Mouse (Mus musculus): Measurements from ENCODE around the gene Smim1. TPM values are rescaled to one million over a fixed set of nuclear protein-coding genes. Genes with fewer than 3 reads are reported as not detected.

The Smim1 gene
- polyA plus RNA-seq (2014; fragmentation: Nextera tagmentation; extraction: Ambion mirVana): 36.0 and 40.2 TPM in 2 replicates

- peaks cover 7% of the 10 kb centered on the region for H3K36me3 ChIP-seq (ENCODE audit: control insufficient read depth, insufficient read depth, low read length)
- H3K27me3 ChIP-seq (ENCODE audit: control insufficient read depth, insufficient read depth, low read length): no peaks in the 10 kb centered on the region
- peaks cover 28% of the 10 kb centered on the region for H3K4me1 ChIP-seq (ENCODE audit: control insufficient read depth, insufficient read depth, low read length)
- WGBS: 2% methylated on average over 33 of the region's 33 CpGs
- peak within 1 kb of the TSS; percentile 67; the same call in 1 of the 2 replicates for H3K27ac ChIP-seq (ENCODE audit: low read length)
- peak within 1 kb of the TSS; percentile 45 for H3K9ac ChIP-seq (replicated peaks; ENCODE audit: low read depth, low read length)
- peak; percentile 81 for ATAC-seq (ENCODE audit: insufficient number of reproducible peaks, insufficient read depth, low FRiP score, low read depth)
- peak within 1 kb of the TSS; percentile 41 for H3K4me3 ChIP-seq (ENCODE audit: low read depth, low read length)
- H3K4me2 ChIP-seq (replicated peaks; ENCODE audit: low read depth, low read length): peak within 1 kb of the TSS; percentile 79
- H3K9me3 ChIP-seq (ENCODE audit: control insufficient read depth, low read depth, low read length): no peaks in the 10 kb centered on the region
These were observed at the start of gene Smim1 for GRCm38 (mm10) chr4:154025641-154026440. TSS of gene Smim1 (minus strand) at chr4:154026230.

DNA sequence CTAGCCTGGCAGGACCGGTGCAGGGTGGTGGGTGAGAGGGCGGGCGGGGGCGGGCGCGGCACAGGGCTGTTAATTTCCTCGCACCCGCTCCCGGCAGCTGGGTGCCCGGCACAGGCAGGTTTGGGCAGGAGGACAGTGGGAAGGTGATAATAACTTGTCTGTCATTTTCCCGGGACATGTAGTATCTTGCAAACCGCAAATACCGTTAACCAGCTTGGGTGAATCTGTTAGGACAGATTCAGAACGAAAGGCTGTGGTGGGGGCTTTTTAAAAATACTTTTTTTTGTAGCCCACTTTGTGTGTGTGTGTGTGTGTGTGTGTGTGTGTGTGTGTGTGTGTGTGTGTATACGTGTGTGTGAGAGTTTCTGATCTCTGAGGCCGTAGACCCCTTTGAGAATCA is 45.9 kb upstream of the Smim1 start:
- Histone ChIP-seq H3K4me2 (replicated peaks; ENCODE audit: low read depth, low read length) (no peak overlapping the region), H3K4me3 (ENCODE audit: low read depth, low read length) (no peak overlapping the region), H3K4me1 (ENCODE audit: control insufficient read depth, insufficient read depth, low read length) (no peaks in the 10 kb centered on the region), H3K9ac (replicated peaks; ENCODE audit: low read depth, low read length) (no peak overlapping the region), H3K27me3 (ENCODE audit: control insufficient read depth, insufficient read depth, low read length) (peaks cover 13% of the 10 kb centered on the region; the same call in 1 of the 2 replicates), H3K9me3 (ENCODE audit: control insufficient read depth, low read depth, low read length) (no peaks in the 10 kb centered on the region), H3K36me3 (ENCODE audit: control insufficient read depth, insufficient read depth, low read length) (no peaks in the 10 kb centered on the region), H3K27ac (ENCODE audit: low read length) (no peak overlapping the region)
- no peak for ATAC-seq (ENCODE audit: insufficient number of reproducible peaks, insufficient read depth, low FRiP score, low read depth)
- WGBS: 16% methylated on average over 11 of the region's 16 CpGs

- H3K27ac ChIP-seq (ENCODE audit: low read length): no peak overlapping the region
- H3K9me3 ChIP-seq (ENCODE audit: control insufficient read depth, low read depth, low read length): no peaks in the 10 kb centered on the region
- H3K4me2 ChIP-seq (replicated peaks; ENCODE audit: low read depth, low read length): no peak overlapping the region
- ATAC-seq (ENCODE audit: insufficient number of reproducible peaks, insufficient read depth, low FRiP score, low read depth): no peak
- H3K4me3 ChIP-seq (ENCODE audit: low read depth, low read length): no peak overlapping the region
- WGBS: under 1% methylated on average over 15 of the region's 20 CpGs
- H3K9ac ChIP-seq (replicated peaks; ENCODE audit: low read depth, low read length): no peak overlapping the region
- no peaks in the 10 kb centered on the region for H3K4me1 ChIP-seq (ENCODE audit: control insufficient read depth, insufficient read depth, low read length)
- H3K27me3 ChIP-seq (ENCODE audit: control insufficient read depth, insufficient read depth, low read length): peaks cover 13% of the 10 kb centered on the region; the same call in 1 of the 2 replicates
- H3K36me3 ChIP-seq (ENCODE audit: control insufficient read depth, insufficient read depth, low read length): no peaks in the 10 kb centered on the region
These were observed 45.5 kb upstream of the Smim1 start for GRCm38 (mm10) chr4:154071521-154071920.

- Histone ChIP-seq H3K4me1 (ENCODE audit: control insufficient read depth, insufficient read depth, low read length) (no peaks in the 10 kb centered on the region), H3K27ac (ENCODE audit: low read length) (no peak overlapping the region), H3K4me3 (ENCODE audit: low read depth, low read length) (no peak overlapping the region), H3K36me3 (ENCODE audit: control insufficient read depth, insufficient read depth, low read length) (no peaks in the 10 kb centered on the region), H3K9ac (replicated peaks; ENCODE audit: low read depth, low read length) (no peak overlapping the region), H3K9me3 (ENCODE audit: control insufficient read depth, low read depth, low read length) (no peaks in the 10 kb centered on the region), H3K4me2 (replicated peaks; ENCODE audit: low read depth, low read length) (no peak overlapping the region), H3K27me3 (ENCODE audit: control insufficient read depth, insufficient read depth, low read length) (peaks cover 13% of the 10 kb centered on the region; the same call in 1 of the 2 replicates)
- ATAC-seq (ENCODE audit: insufficient number of reproducible peaks, insufficient read depth, low FRiP score, low read depth): peak; percentile 35; the same call in 1 of the 2 replicates
- 0% methylated on average over 5 of the region's 5 CpGs for WGBS
These were observed 44.9 kb upstream of the Smim1 start for GRCm38 (mm10) chr4:154070896-154071295.

- no peak overlapping the region for H3K27ac ChIP-seq (ENCODE audit: low read length)
- H3K27me3 ChIP-seq (ENCODE audit: control insufficient read depth, insufficient read depth, low read length): no peaks in the 10 kb centered on the region
- H3K9me3 ChIP-seq (ENCODE audit: control insufficient read depth, low read depth, low read length): no peaks in the 10 kb centered on the region
- H3K4me3 ChIP-seq (ENCODE audit: low read depth, low read length): no peak overlapping the region
- H3K9ac ChIP-seq (replicated peaks; ENCODE audit: low read depth, low read length): no peak overlapping the region
- H3K4me1 ChIP-seq (ENCODE audit: control insufficient read depth, insufficient read depth, low read length): no peaks in the 10 kb centered on the region
- ATAC-seq (ENCODE audit: insufficient number of reproducible peaks, insufficient read depth, low FRiP score, low read depth): 0 out of 2 replicates have a peak, but pooled peaks have one; percentile 33
- no peak overlapping the region for H3K4me2 ChIP-seq (replicated peaks; ENCODE audit: low read depth, low read length)
- no peaks in the 10 kb centered on the region for H3K36me3 ChIP-seq (ENCODE audit: control insufficient read depth, insufficient read depth, low read length)
- WGBS: 62% methylated on average over 14 of the region's 14 CpGs
These were observed 39.1 kb upstream of the Smim1 start for GRCm38 (mm10) chr4:154064827-154065773.

DNA sequence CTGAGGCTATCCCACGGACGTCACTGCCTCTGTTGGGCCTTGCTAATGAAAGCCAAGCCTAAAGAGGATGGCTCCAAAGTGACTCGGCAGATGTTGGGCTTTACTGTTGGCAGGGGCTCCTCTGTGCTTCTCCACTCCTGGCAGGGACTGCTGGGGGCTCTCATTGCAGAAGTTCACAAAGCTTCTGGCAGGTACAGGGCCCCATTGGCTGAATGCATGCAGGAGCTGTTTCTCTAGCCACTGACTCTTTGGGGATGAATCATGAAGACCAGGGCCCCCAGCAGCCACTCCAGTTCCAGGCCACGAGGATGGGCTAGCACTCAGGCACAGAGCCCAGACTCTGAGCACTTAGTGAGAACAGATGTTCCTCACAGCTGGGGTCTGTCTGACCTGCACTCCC is 31.7 kb upstream of the Smim1 start:
- no peak overlapping the region for H3K4me3 ChIP-seq (ENCODE audit: low read depth, low read length)
- no peaks in the 10 kb centered on the region for H3K27me3 ChIP-seq (ENCODE audit: control insufficient read depth, insufficient read depth, low read length)
- no peak overlapping the region for H3K27ac ChIP-seq (ENCODE audit: low read length)
- no peak overlapping the region for H3K9ac ChIP-seq (replicated peaks; ENCODE audit: low read depth, low read length)
- H3K36me3 ChIP-seq (ENCODE audit: control insufficient read depth, insufficient read depth, low read length): no peaks in the 10 kb centered on the region
- H3K4me1 ChIP-seq (ENCODE audit: control insufficient read depth, insufficient read depth, low read length): no peaks in the 10 kb centered on the region
- no peak overlapping the region for H3K4me2 ChIP-seq (replicated peaks; ENCODE audit: low read depth, low read length)
- 53% methylated on average over 4 of the region's 4 CpGs for WGBS
- no peaks in the 10 kb centered on the region for H3K9me3 ChIP-seq (ENCODE audit: control insufficient read depth, low read depth, low read length)
- ATAC-seq (ENCODE audit: insufficient number of reproducible peaks, insufficient read depth, low FRiP score, low read depth): no peak

- H3K27ac ChIP-seq (ENCODE audit: low read length): no peak overlapping the region
- WGBS: 42% methylated on average over 2 of the region's 2 CpGs
- ATAC-seq (ENCODE audit: insufficient number of reproducible peaks, insufficient read depth, low FRiP score, low read depth): no peak
These were observed 30.6 kb upstream of the Smim1 start for GRCm38 (mm10) chr4:154056661-154057060.

GRCm38 (mm10) chr4:154056046-154056445 is 30.0 kb upstream of the Smim1 start:
- Histone ChIP-seq H3K27ac (ENCODE audit: low read length) (no peak overlapping the region), H3K9ac (replicated peaks; ENCODE audit: low read depth, low read length) (no peak overlapping the region), H3K36me3 (ENCODE audit: control insufficient read depth, insufficient read depth, low read length) (no peaks in the 10 kb centered on the region), H3K27me3 (ENCODE audit: control insufficient read depth, insufficient read depth, low read length) (no peaks in the 10 kb centered on the region), H3K4me2 (replicated peaks; ENCODE audit: low read depth, low read length) (no peak overlapping the region), H3K4me3 (ENCODE audit: low read depth, low read length) (no peak overlapping the region), H3K9me3 (ENCODE audit: control insufficient read depth, low read depth, low read length) (no peaks in the 10 kb centered on the region), H3K4me1 (ENCODE audit: control insufficient read depth, insufficient read depth, low read length) (no peaks in the 10 kb centered on the region)
- 64% methylated on average over 2 of the region's 2 CpGs for WGBS
- ATAC-seq (ENCODE audit: insufficient number of reproducible peaks, insufficient read depth, low FRiP score, low read depth): no peak

More at GRCm38 (mm10) chr4:154056661-154057060, 30.6 kb upstream of the Smim1 start:
- no peaks in the 10 kb centered on the region for H3K27me3 ChIP-seq (ENCODE audit: control insufficient read depth, insufficient read depth, low read length)
- no peak overlapping the region for H3K4me2 ChIP-seq (replicated peaks; ENCODE audit: low read depth, low read length)
- no peaks in the 10 kb centered on the region for H3K4me1 ChIP-seq (ENCODE audit: control insufficient read depth, insufficient read depth, low read length)
- H3K4me3 ChIP-seq (ENCODE audit: low read depth, low read length): no peak overlapping the region
- H3K36me3 ChIP-seq (ENCODE audit: control insufficient read depth, insufficient read depth, low read length): no peaks in the 10 kb centered on the region
- H3K9me3 ChIP-seq (ENCODE audit: control insufficient read depth, low read depth, low read length): no peaks in the 10 kb centered on the region
- H3K9ac ChIP-seq (replicated peaks; ENCODE audit: low read depth, low read length): no peak overlapping the region

Data from stomach, embryonic 14.5 days (tissue).